Mouse (Mus musculus) neural tube, embryonic 12.5 days (tissue): ENCODE measurements around the gene Soat1. TPM values are rescaled to one million over a fixed set of nuclear protein-coding genes. Genes with fewer than 3 reads are reported as not detected.
"Not testable (repeated sequence)": the region's sequence is repeated elsewhere in the genome, so short reads cannot be mapped to it uniquely, and the experiment has no call there.

ENCODE experiments used
- ATAC-seq: fragments of 200-750 bp; cut with Nextera tagmentation; 2 replicates; pipeline ENCODE4 v1.8.0; 2017; ENCODE audit warnings: low read depth, mild to moderate bottlenecking, moderate TSS enrichment, moderate library complexity; ENCODE audit not compliant: low FRiP score
- H3K27ac ChIP-seq: fragments of 300-500 bp; sonication (generic); 2 replicates; pipeline ENCODE4 v1.5.1; 2016
- H3K27me3 ChIP-seq: fragments of 300-500 bp; sonication (generic); replicated peaks from 2 replicates; pipeline ENCODE4 v1.6.1; 2016; ENCODE audit warnings: mild to moderate bottlenecking
- H3K36me3 ChIP-seq: fragments of 300-500 bp; sonication (generic); 2 replicates; pipeline ENCODE4 v1.6.1; 2016; ENCODE audit warnings: mild to moderate bottlenecking
- H3K4me1 ChIP-seq: fragments of 300-500 bp; sonication (generic); 2 replicates; pipeline ENCODE4 v1.6.1; 2016
- H3K4me2 ChIP-seq: fragments of 300-500 bp; sonication (generic); replicated peaks from 2 replicates; pipeline ENCODE4 v1.6.1; 2016; ENCODE audit warnings: mild to moderate bottlenecking
- H3K4me3 ChIP-seq: fragments of 300-500 bp; sonication (generic); 2 replicates; pipeline ENCODE4 v1.5.1; 2016
- H3K9ac ChIP-seq: fragments of 300-500 bp; sonication (generic); 2 replicates; pipeline ENCODE4 v1.6.1; 2016; ENCODE audit warnings: mild to moderate bottlenecking
- H3K9me3 ChIP-seq: fragments of 300-500 bp; sonication (generic); 2 replicates; pipeline ENCODE4 v1.6.1; 2016; ENCODE audit warnings: mild to moderate bottlenecking
- WGBS: fragments of 180-500 bp; shearing (Covaris S2); methylation state at CpG from one replicate; pipeline ENCODE4 v1.1.7; 2016; 5-methylcytosine and 5-hydroxymethylcytosine counted together
- polyA plus RNA-seq: library from polyadenylated mRNA; unstranded; fragments of >200 nt; fragmentation: Nextera tagmentation; extraction: Ambion mirVana; gene quantifications from 2 replicates; pipeline ENCODE4 v1.2.1, GENCODE M21; 2016

Soat1 gene
- 15.4 and 18.0 TPM in 2 replicates for polyA plus RNA-seq

- 0 out of 2 replicates have a peak, but pooled peaks cover 7% of the 10 kb centered on the region for H3K27me3 ChIP-seq
- H3K9ac ChIP-seq = peak within 1 kb of the TSS; percentile 73
- no peaks in the 10 kb centered on the region for H3K36me3 ChIP-seq
- H3K9me3 ChIP-seq = no peaks in the 10 kb centered on the region
- peak within 1 kb of the TSS; percentile 82 for H3K4me2 ChIP-seq
- peak within 1 kb of the TSS; percentile 80 for H3K4me3 ChIP-seq
- under 1% methylated on average over 46 of the region's 46 CpGs for WGBS
- H3K4me1 ChIP-seq = peaks cover 8% of the 10 kb centered on the region
- no peak within 1 kb of the TSS for H3K27ac ChIP-seq
- ATAC-seq = peak; percentile 98
Observed at GRCm38 (mm10) chr1:156473961-156474503, at the start of gene Soat1. Gene Soat1 (minus strand): TSS chr1:156474331.

GRCm38 (mm10) chr1:156523842-156524241 lies 49.7 kb upstream of the Soat1 start, which contains the start of gene Gm10031:
Gene Gm10031 (plus strand): TSS chr1:156524012.
- ATAC-seq, H3K9ac ChIP-seq, H3K9me3 ChIP-seq, H3K36me3 ChIP-seq, H3K27me3 ChIP-seq, H3K4me2 ChIP-seq, H3K4me3 ChIP-seq, H3K4me1 ChIP-seq, H3K27ac ChIP-seq: not testable (repeated sequence)
- WGBS = 90% methylated on average over 22 of the region's 22 CpGs

GRCm38 (mm10) chr1:156521796-156522517 lies 47.8 kb upstream of the Soat1 start:
- Histone ChIP-seq H3K27ac (no peak overlapping the region), H3K27me3 (no peaks in the 10 kb centered on the region), H3K4me2 (no peak overlapping the region), H3K4me3 (no peak overlapping the region), H3K9ac (no peak overlapping the region), H3K4me1 (no peaks in the 10 kb centered on the region), H3K36me3 (no peaks in the 10 kb centered on the region), H3K9me3 (no peaks in the 10 kb centered on the region)
- ATAC-seq = no peak
- WGBS = 49% methylated on average over 15 of the region's 15 CpGs

- WGBS = 87% methylated on average over 3 of the region's 3 CpGs
Observed at GRCm38 (mm10) chr1:156520136-156520780, 46.1 kb upstream of the Soat1 start.

GRCm38 (mm10) chr1:156507753-156508152 lies 33.6 kb upstream of the Soat1 start:
- H3K4me2 ChIP-seq = no peak overlapping the region
- H3K9ac ChIP-seq = no peak overlapping the region
- H3K36me3 ChIP-seq = no peaks in the 10 kb centered on the region
- no peak overlapping the region for H3K4me3 ChIP-seq
- H3K27me3 ChIP-seq = no peaks in the 10 kb centered on the region
- WGBS = 84% methylated on average over 3 of the region's 3 CpGs
- no peak overlapping the region for H3K27ac ChIP-seq
- H3K4me1 ChIP-seq = no peaks in the 10 kb centered on the region
- ATAC-seq = no peak
- H3K9me3 ChIP-seq = no peaks in the 10 kb centered on the region

More at GRCm38 (mm10) chr1:156520136-156520780, 46.1 kb upstream of the Soat1 start:
- no peak for ATAC-seq
- no peak overlapping the region for H3K4me2 ChIP-seq
- no peak overlapping the region for H3K9ac ChIP-seq
- H3K27me3 ChIP-seq = no peaks in the 10 kb centered on the region
- H3K4me3 ChIP-seq = no peak overlapping the region
- H3K9me3 ChIP-seq = no peaks in the 10 kb centered on the region
- H3K4me1 ChIP-seq = no peaks in the 10 kb centered on the region
- H3K27ac ChIP-seq = no peak overlapping the region
- no peaks in the 10 kb centered on the region for H3K36me3 ChIP-seq

GRCm38 (mm10) chr1:156505901-156506300 lies 31.8 kb upstream of the Soat1 start:
- Histone ChIP-seq H3K4me2 (no peak overlapping the region), H3K9me3 (no peaks in the 10 kb centered on the region), H3K27me3 (no peaks in the 10 kb centered on the region), H3K27ac (no peak overlapping the region), H3K4me3 (no peak overlapping the region), H3K36me3 (no peaks in the 10 kb centered on the region), H3K9ac (no peak overlapping the region), H3K4me1 (no peaks in the 10 kb centered on the region)
- 89% methylated on average over 2 of the region's 2 CpGs for WGBS
- no peak for ATAC-seq

- Histone ChIP-seq H3K27ac (no peak overlapping the region), H3K4me2 (no peak overlapping the region), H3K4me3 (no peak overlapping the region), H3K36me3 (no peaks in the 10 kb centered on the region), H3K9ac (no peak overlapping the region), H3K9me3 (no peaks in the 10 kb centered on the region), H3K27me3 (no peaks in the 10 kb centered on the region), H3K4me1 (no peaks in the 10 kb centered on the region)
- no peak for ATAC-seq
- 76% methylated on average over 5 of the region's 5 CpGs for WGBS
Observed at GRCm38 (mm10) chr1:156504945-156505523, 30.9 kb upstream of the Soat1 start.

GRCm38 (mm10) chr1:156496910-156497309 lies 22.8 kb upstream of the Soat1 start:
- ATAC-seq = no peak
- 88% methylated on average over 5 of the region's 5 CpGs for WGBS

GRCm38 (mm10) chr1:156495025-156495424 lies 20.9 kb upstream of the Soat1 start:
- Histone ChIP-seq H3K4me1 (0 out of 2 replicates have a peak, but pooled peaks cover 6% of the 10 kb centered on the region), H3K4me2 (no peak overlapping the region), H3K4me3 (no peak overlapping the region), H3K36me3 (no peaks in the 10 kb centered on the region), H3K9ac (no peak overlapping the region), H3K27me3 (no peaks in the 10 kb centered on the region), H3K9me3 (no peaks in the 10 kb centered on the region), H3K27ac (no peak overlapping the region)
- WGBS = 63% methylated on average over 8 of the region's 8 CpGs
- no peak for ATAC-seq

More at GRCm38 (mm10) chr1:156496910-156497309, 22.8 kb upstream of the Soat1 start:
- no peak overlapping the region for H3K27ac ChIP-seq
- H3K27me3 ChIP-seq = no peaks in the 10 kb centered on the region
- no peak overlapping the region for H3K4me3 ChIP-seq
- H3K9ac ChIP-seq = no peak overlapping the region
- 0 out of 2 replicates have a peak, but pooled peaks cover 6% of the 10 kb centered on the region for H3K4me1 ChIP-seq
- no peak overlapping the region for H3K4me2 ChIP-seq
- no peaks in the 10 kb centered on the region for H3K36me3 ChIP-seq
- H3K9me3 ChIP-seq = no peaks in the 10 kb centered on the region

- no peak overlapping the region for H3K4me2 ChIP-seq
Observed at GRCm38 (mm10) chr1:156491226-156491796, 17.2 kb upstream of the Soat1 start.

GRCm38 (mm10) chr1:156488031-156488430 lies 13.9 kb upstream of the Soat1 start:
- Histone ChIP-seq H3K36me3 (no peaks in the 10 kb centered on the region), H3K9ac (no peak overlapping the region), H3K27ac (no peak overlapping the region), H3K4me2 (no peak overlapping the region), H3K4me1 (no peaks in the 10 kb centered on the region), H3K9me3 (no peaks in the 10 kb centered on the region), H3K27me3 (no peaks in the 10 kb centered on the region), H3K4me3 (no peak overlapping the region)
- no peak for ATAC-seq
- WGBS = 87% methylated on average over 5 of the region's 5 CpGs

More at GRCm38 (mm10) chr1:156491226-156491796, 17.2 kb upstream of the Soat1 start:
- no peaks in the 10 kb centered on the region for H3K27me3 ChIP-seq
- 0 out of 2 replicates have a peak, but pooled peaks cover 4% of the 10 kb centered on the region for H3K4me1 ChIP-seq
- H3K4me3 ChIP-seq = no peak overlapping the region
- no peak overlapping the region for H3K27ac ChIP-seq
- WGBS = 91% methylated on average over 4 of the region's 4 CpGs
- ATAC-seq = no peak
- no peaks in the 10 kb centered on the region for H3K9me3 ChIP-seq
- H3K36me3 ChIP-seq = no peaks in the 10 kb centered on the region
- H3K9ac ChIP-seq = no peak overlapping the region

- no peak overlapping the region for H3K4me3 ChIP-seq
- H3K27me3 ChIP-seq = no peaks in the 10 kb centered on the region
- H3K4me1 ChIP-seq = no peaks in the 10 kb centered on the region
- H3K9ac ChIP-seq = no peak overlapping the region
- H3K36me3 ChIP-seq = no peaks in the 10 kb centered on the region
- 96% methylated on average over 7 of the region's 7 CpGs for WGBS
- H3K9me3 ChIP-seq = no peaks in the 10 kb centered on the region
- no peak for ATAC-seq
- no peak overlapping the region for H3K27ac ChIP-seq
- no peak overlapping the region for H3K4me2 ChIP-seq
Observed at GRCm38 (mm10) chr1:156487498-156487897, 13.4 kb upstream of the Soat1 start.
